Mouse (Mus musculus): ENCODE measurements around the gene Olfr591.
"Not testable (repeated sequence)": the region's sequence is repeated elsewhere in the genome, so short reads cannot be mapped to it uniquely, and the experiment has no call there.

Olfr591 gene

DNA sequence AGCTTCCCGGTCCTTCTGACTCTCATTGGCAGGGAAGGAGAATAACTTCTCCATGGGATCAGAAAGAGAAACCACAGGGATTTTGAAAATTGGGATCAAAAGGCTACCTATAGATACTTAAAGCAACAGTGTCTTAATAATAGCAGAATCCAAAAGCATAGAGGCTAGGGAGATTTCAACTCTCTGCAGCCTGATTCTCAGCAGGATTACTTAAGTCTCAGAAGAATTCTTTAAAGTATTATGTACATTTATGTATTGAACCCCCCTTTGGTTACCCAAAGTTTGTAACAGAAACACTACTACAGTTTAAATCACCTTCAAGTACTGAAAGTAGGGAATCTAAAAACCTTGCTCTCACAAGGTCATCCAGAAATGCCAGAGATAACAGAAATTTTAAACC, at the start of gene Olfr591:
TSS of gene Olfr591 (minus strand) at position 101 of the 400 bp plus-strand sequence.
- no peak for DNase-seq (ENCODE audit: low spot score)

DNA sequence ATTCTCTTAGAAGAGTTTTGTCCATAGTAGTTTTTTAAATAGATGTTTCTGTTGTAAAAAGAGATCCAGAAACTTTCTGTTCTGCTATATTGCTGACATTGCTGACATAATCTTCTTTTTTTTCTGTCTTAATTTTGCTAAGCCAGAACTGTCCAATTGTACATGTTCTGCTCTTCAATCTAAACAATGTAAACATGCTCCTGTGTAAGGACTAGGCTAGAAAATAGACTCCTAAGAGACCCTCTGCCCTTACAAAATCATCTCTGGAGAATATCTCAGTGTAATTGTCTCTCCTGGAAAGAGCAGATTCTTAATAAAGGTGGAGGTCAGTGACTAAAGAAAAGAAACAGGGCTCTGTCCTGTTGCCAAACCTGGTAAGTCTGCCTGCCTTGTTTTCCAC, 38.6 kb upstream of the Olfr591 start, which contains the start of gene Olfr594:
TSS of gene Olfr594 (plus strand) at position 301 of the 400 bp plus-strand sequence.
- DNase-seq (ENCODE audit: low spot score), result no peak

DNA sequence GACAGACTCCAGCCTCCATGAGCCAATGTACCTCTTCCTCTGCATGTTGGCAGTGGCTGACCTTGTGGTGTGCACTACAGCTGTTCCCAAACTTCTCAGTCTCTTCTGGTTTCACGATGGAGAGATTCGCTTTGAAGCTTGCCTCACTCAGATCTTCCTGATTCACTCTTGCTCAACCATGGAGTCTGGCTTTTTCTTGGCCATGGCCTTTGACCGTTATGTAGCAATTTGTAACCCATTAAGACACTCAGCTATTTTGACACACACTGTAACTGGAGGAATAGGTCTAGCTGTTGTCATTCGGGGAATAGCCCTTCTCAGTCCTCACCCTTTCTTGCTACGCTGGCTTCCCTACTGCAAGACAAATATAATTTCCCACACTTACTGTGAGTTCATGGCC, 33.9 kb upstream of the Olfr591 start:
- not testable (repeated sequence) for DNase-seq (ENCODE audit: low spot score)

DNA sequence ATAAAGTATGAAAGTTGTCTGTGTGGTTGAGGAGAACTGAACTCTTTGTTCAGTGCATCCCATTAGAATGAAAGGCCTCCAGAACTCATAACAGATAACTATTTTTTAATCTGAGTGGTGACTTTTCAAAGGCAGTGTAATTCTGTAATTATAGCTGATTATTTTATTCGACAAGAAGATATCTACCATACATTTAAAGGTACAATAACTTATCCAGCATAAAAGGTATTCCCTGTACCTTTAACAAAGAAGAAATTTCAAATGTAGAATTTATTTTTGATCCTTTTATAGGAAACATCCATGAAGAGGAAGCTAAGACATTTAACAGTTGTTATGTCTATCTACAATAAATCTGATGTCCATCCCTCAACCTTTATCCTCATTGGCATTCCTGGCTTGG, 33.4 kb upstream of the Olfr591 start, which contains the start of gene Olfr593:
TSS of gene Olfr593 (plus strand) at position 301 of the 400 bp plus-strand sequence.
- no peak for DNase-seq (ENCODE audit: low spot score)

DNA sequence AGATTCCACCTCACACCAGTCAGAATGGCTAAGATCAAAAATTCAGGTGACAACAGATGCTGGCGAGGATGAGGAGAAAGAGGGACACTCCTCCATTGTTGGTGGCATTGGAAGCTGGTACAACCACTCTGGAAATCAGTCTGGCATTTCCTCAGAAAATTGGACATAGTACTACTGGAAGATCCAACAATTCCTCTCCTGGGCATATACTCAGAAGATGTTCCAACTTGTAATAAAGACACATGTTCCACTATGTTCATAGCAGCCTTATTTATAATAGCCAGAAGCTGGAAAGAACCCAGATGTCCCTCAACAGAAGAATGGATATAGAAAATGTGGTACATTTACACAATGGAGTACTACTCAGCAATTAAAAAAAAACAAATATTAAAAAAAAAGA, 6.4 kb upstream of the Olfr591 start, which contains the start of gene Olfr592:
TSS of gene Olfr592 (plus strand) at position 301 of the 400 bp plus-strand sequence.
- DNase-seq (ENCODE audit: low spot score), result not testable (repeated sequence)

DNA sequence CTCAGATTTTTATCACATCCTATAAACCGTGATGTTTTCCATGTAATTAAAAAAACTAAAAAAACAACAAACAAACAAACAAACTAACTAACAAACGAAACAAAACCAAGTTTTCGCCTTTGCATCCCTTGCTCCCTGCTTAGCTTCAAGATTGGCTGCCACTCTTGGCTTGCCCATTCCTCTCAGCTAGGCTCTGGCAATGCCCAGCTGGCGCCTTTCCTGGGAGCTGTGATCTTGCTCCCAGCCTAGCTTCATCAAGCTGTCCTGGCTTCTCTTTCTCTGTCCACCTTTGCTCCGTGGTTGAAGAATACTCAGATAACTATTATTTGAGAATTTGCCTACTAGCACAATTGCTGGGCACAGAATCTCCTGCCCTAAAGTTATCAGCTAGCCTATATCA, 8.4 kb downstream of the Olfr591 start:
- no peak for DNase-seq (ENCODE audit: low spot score)

DNA sequence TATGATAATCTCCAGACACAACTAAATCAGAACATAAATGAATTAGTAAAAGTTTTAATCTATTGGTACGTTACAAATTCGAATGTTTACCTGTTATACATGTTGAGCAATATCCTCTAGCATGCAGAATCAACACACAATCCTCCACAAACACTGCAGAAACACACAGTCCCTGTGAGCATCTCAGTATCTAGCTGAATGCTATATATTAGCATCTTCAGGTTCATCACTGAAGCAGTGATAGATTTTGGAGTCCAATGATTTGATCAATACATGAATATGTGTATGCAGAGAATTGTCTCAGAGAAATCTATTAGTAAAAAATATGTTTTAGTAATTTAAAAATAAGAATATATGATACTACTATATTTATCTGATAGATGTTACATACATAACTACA, 21.9 kb downstream of the Olfr591 start, which contains the start of gene Olfr589:
TSS of gene Olfr589 (minus strand) at position 101 of the 400 bp plus-strand sequence.
- DNase-seq (ENCODE audit: low spot score), result no peak

DNA sequence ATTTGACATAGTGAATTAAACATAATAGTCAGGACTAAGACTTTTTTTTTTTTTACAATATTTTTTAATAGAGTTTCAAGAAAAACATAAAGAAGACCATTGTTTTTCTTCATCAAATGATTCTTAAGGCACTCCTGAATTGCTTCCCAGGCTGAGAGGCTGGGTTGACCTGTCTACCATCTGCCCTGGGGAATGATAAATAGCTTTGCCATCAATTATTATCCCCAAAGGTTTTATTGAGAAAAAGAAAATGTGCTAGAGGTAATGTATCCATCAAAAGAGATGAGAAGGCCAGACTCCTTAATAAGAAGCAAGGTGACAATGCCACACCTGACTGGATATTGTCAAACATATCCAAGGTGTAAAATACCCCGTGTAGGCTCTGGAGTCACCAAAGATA, 37.6 kb downstream of the Olfr591 start, which contains the start of gene Olfr588-ps1:
TSS of gene Olfr588-ps1 (plus strand) at position 301 of the 400 bp plus-strand sequence.
- DNase-seq (ENCODE audit: low spot score), result no peak

DNA sequence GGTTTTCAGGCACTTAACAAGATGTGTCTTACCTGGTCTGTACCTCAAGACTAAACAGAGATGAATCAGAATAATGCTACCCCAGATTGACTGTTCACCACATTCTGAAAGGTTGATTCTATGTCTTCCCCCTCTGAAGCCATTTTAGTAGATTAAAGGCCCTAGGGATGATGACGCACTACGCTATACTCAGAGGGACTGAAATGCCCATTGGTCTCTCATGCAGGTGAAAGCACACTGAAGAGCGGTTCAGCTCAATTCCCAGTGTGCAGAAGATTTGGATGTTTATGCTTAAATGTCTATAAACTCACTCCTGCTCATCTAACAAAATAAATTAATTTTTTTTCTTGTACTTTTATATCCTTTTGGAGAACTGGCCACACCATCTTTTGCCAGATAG, 52.6 kb downstream of the Olfr591 start, which contains the start of gene Olfr586:
TSS of gene Olfr586 (minus strand) at position 101 of the 400 bp plus-strand sequence.
- no peak for DNase-seq (ENCODE audit: low spot score)

DNA sequence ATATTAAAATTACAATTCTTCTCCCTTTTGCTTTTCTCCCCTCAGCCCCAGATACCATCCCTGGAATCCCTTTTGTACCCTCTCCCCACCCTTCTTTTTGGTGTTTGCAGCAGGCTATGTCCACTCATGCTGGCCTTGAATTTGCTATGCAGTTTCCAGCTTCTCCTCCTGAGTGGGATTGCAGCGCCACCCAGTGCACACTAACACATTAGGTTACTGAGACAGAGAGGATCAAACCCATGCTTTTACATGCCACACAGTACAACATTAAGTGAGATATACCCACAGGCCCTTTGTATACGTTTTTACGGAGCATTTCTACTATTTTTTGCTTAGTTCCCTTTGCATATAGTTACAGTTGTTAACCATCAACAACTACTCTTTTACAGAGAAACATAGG, 58.7 kb downstream of the Olfr591 start:
- no peak for DNase-seq (ENCODE audit: low spot score)
